Mouse (Mus musculus): ENCODE data around the gene Scfd2. TPM values are rescaled to one million over a fixed set of nuclear protein-coding genes. Genes with fewer than 3 reads are reported as not detected.

The Scfd2 gene
- polyA plus RNA-seq, 1 experiment from 2014 or later: 17.2 TPM

DNA sequence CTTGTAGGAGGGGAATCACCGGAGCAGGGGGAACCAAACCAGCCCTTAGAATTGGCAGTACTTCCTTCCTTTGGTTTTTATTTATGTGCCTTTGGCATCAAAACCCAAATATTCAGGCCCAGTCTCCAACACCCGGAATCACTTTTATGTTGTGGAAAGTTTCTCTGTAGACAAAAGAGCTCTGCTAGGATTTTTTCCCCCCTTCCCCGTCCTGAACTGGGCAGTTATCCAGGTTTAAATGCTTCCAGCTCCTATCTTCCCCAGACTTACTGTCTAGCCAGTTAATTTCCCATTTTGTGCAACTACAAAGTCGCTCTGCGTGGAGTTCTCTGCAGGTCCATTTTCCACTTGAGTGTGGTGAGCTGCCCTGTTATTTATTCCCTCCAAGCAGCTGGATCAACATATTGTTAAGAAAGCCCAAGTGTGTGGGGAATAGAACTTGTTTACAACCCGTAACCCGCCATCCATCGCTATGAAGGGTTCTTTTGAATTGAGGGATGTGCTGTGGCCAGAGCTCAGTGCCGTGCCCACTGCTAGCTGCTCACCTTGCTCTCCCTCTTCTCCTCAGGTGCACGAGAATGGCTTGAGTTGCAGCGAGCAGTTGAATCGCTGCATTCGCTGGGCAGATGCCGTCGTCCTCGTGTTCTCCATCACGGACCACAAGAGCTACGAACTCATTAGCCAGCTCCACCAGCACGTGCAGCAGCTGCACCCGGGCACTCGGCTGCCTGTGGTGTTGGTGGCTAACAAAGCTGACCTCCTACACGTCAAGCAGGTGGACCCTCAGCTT is 333.8 kb downstream of the Scfd2 start:
- peak overlapping the region; percentile 91 for H3K27ac ChIP-seq
- H3K9me3 ChIP-seq: no peaks in the 10 kb centered on the region
- WGBS: 55% methylated on average over 22 of the region's 22 CpGs
- peak overlapping the region; percentile 96 for H3K9ac ChIP-seq
- ATAC-seq (ENCODE audit: insufficient number of reproducible peaks, insufficient read depth, low FRiP score, low TSS enrichment, low read depth): no peak
- peak overlapping the region; percentile 75 for H3K4me3 ChIP-seq
- peaks cover 76% of the 10 kb centered on the region for H3K4me1 ChIP-seq
- peaks cover 36% of the 10 kb centered on the region for H3K36me3 ChIP-seq
- peak overlapping the region; percentile 83 for H3K4me2 ChIP-seq
- no peaks in the 10 kb centered on the region for H3K27me3 ChIP-seq

DNA sequence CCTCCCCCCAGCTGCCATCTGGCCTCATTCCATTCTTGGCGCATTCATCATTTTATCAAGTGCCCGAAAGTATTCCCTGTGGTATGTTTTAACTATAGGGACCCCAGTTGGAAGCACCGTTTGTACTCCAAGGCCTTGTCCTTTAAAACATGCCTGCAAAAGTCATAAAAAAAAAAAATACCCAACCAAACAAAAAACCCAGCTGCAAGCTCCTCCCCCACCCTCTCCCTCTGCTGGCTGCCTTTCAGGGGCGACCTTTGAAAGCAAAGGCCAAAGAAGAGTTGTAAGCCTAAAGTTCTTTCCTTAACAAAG is 335.3 kb downstream of the Scfd2 start:
- WGBS: 3% methylated on average over 4 of the region's 4 CpGs
- Histone ChIP-seq H3K4me3 (peak overlapping the region; percentile 75), H3K27ac (peak overlapping the region; percentile 91), H3K36me3 (peaks cover 36% of the 10 kb centered on the region), H3K9me3 (no peaks in the 10 kb centered on the region), H3K27me3 (0 out of 2 replicates have a peak, but pooled peaks cover 3% of the 10 kb centered on the region), H3K9ac (peak overlapping the region; percentile 96), H3K4me2 (peak overlapping the region; percentile 83), H3K4me1 (peaks cover 72% of the 10 kb centered on the region)
- no peak for ATAC-seq (ENCODE audit: insufficient number of reproducible peaks, insufficient read depth, low FRiP score, low TSS enrichment, low read depth)

DNA sequence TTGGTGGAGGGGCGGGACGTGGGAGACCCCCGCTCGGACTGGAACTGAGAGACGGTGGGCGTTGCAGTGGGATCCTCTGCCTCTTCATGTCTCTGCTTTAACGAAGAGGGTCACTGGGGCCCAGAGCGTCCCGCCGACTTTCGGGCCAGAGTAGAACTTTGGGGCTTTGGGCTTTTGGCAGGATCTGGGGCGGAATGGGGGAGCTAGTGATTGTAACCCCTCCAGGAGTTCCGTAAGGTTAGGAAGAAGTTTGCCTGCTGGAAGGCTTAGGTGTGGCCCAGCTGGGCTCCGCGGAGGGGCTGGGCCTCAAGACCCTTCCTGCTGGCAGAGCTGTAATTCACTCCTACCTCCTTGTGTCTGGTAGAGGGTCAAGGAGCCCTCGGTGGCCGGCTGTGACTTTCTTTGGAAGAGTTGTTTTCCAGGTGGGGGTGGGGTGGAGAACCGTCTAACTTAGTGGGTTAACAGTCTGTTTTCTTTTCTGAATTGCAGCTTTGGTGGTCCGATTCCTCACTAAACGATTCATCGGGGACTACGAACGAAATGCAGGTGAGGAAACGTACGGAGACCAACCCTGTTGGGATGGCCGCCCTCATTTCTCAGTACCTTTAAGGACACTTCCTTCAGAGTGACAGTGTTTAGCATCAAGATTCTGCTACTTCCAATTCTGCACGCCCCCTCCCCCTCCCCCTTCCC is 335.8 kb downstream of the Scfd2 start:
- peak; percentile 13; the same call in 1 of the 2 replicates for ATAC-seq (ENCODE audit: insufficient number of reproducible peaks, insufficient read depth, low FRiP score, low TSS enrichment, low read depth)
- Histone ChIP-seq H3K9ac (peak overlapping the region; percentile 96), H3K4me2 (peak overlapping the region; percentile 83), H3K4me3 (peak overlapping the region; percentile 75), H3K9me3 (no peaks in the 10 kb centered on the region), H3K36me3 (peaks cover 36% of the 10 kb centered on the region), H3K27ac (peak overlapping the region; percentile 91), H3K27me3 (0 out of 2 replicates have a peak, but pooled peaks cover 3% of the 10 kb centered on the region), H3K4me1 (peaks cover 72% of the 10 kb centered on the region)
- WGBS: under 1% methylated on average over 27 of the region's 27 CpGs

GRCm38 (mm10) chr5:74194841-74195613 is 336.5 kb downstream of the Scfd2 start, which contains the start of gene Rasl11b:
Gene Rasl11b, plus strand, starts transcription at chr5:74195286.
- no peaks in the 10 kb centered on the region for H3K9me3 ChIP-seq
- peak; percentile 87 for ATAC-seq (ENCODE audit: insufficient number of reproducible peaks, insufficient read depth, low FRiP score, low TSS enrichment, low read depth)
- under 1% methylated on average over 74 of the region's 82 CpGs for WGBS
- peak within 1 kb of the TSS; percentile 96 for H3K9ac ChIP-seq
- peaks cover 30% of the 10 kb centered on the region for H3K36me3 ChIP-seq
- peak within 1 kb of the TSS; percentile 91 for H3K27ac ChIP-seq
- peaks cover 72% of the 10 kb centered on the region for H3K4me1 ChIP-seq
- H3K4me2 ChIP-seq: peak within 1 kb of the TSS; percentile 83
- peak within 1 kb of the TSS; percentile 75 for H3K4me3 ChIP-seq
- 0 out of 2 replicates have a peak, but pooled peaks cover 3% of the 10 kb centered on the region for H3K27me3 ChIP-seq

- Histone ChIP-seq H3K27ac (peak overlapping the region; percentile 73), H3K27me3 (0 out of 2 replicates have a peak, but pooled peaks cover 3% of the 10 kb centered on the region), H3K9me3 (no peaks in the 10 kb centered on the region), H3K36me3 (peaks cover 22% of the 10 kb centered on the region), H3K4me2 (peak overlapping the region; percentile 83), H3K4me3 (peak overlapping the region; percentile 75), H3K9ac (peak overlapping the region; percentile 96), H3K4me1 (peaks cover 71% of the 10 kb centered on the region)
- WGBS: 19% methylated on average over 16 of the region's 16 CpGs
- ATAC-seq (ENCODE audit: insufficient number of reproducible peaks, insufficient read depth, low FRiP score, low TSS enrichment, low read depth): no peak
These were observed 337.3 kb downstream of the Scfd2 start for GRCm38 (mm10) chr5:74194027-74194840.

DNA sequence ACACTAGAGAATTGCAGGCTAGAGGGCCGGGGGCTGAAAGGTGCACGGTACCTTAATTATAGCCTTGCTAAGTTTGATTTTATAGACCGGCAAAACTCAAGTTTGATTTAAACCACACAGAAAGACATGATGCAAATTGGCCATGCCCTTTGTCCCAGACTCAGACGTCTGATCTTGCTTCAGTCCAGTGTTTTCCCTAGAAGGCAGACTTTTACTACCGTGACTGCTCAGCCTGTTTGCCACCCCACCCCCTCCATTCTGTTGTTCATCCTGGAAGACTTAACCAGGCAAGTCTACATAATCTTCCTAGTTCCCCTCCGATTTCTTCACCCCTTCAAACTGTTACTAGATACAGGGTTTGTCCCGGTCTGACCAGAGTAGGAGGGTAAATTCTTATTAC is 337.9 kb downstream of the Scfd2 start:
- Histone ChIP-seq H3K9me3 (no peaks in the 10 kb centered on the region), H3K4me3 (peak overlapping the region; percentile 75), H3K27ac (peak overlapping the region; percentile 73), H3K27me3 (0 out of 2 replicates have a peak, but pooled peaks cover 3% of the 10 kb centered on the region), H3K4me1 (peaks cover 65% of the 10 kb centered on the region), H3K4me2 (peak overlapping the region; percentile 83), H3K9ac (peak overlapping the region; percentile 96), H3K36me3 (peaks cover 16% of the 10 kb centered on the region)
- ATAC-seq (ENCODE audit: insufficient number of reproducible peaks, insufficient read depth, low FRiP score, low TSS enrichment, low read depth): no peak
- 11% methylated on average over 7 of the region's 7 CpGs for WGBS

DNA sequence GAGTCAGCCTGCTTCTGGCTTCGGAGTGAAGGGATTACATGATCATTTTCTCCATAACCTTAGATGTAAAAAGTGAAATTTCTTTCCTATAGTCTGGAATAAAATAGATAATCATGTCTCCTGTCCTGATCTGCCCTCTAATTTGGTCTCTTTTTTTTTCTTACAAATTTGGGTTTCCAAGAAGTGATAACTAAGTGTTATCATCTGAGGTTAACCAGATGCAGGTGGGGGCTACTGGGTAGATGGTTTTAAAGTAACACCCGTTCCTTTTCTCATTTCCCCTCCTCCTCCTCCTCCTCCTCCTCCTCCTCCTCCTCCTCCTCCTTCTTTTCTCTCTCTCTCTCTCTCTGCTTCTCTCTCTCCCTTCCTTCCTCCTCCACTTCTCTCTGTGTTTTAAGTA is 338.6 kb downstream of the Scfd2 start:
- Histone ChIP-seq H3K27me3 (0 out of 2 replicates have a peak, but pooled peaks cover 3% of the 10 kb centered on the region), H3K4me3 (no peak overlapping the region), H3K4me1 (peaks cover 59% of the 10 kb centered on the region), H3K27ac (no peak overlapping the region), H3K4me2 (no peak overlapping the region), H3K9me3 (no peaks in the 10 kb centered on the region), H3K9ac (no peak overlapping the region), H3K36me3 (peaks cover 9% of the 10 kb centered on the region)
- WGBS: 40% methylated on average over 2 of the region's 2 CpGs
- no peak for ATAC-seq (ENCODE audit: insufficient number of reproducible peaks, insufficient read depth, low FRiP score, low TSS enrichment, low read depth)

- Histone ChIP-seq H3K9me3 (no peaks in the 10 kb centered on the region), H3K36me3 (no peaks in the 10 kb centered on the region), H3K27me3 (0 out of 2 replicates have a peak, but pooled peaks cover 3% of the 10 kb centered on the region), H3K4me1 (peaks cover 53% of the 10 kb centered on the region), H3K9ac (no peak overlapping the region), H3K4me3 (no peak overlapping the region), H3K4me2 (no peak overlapping the region), H3K27ac (0 out of 2 replicates have a peak overlapping the region, but pooled peaks have one; percentile 0)
- ATAC-seq (ENCODE audit: insufficient number of reproducible peaks, insufficient read depth, low FRiP score, low TSS enrichment, low read depth): no peak
- WGBS: 49% methylated on average over 5 of the region's 5 CpGs
These were observed 340.6 kb downstream of the Scfd2 start for GRCm38 (mm10) chr5:74190911-74191310.

- 38% methylated on average over 9 of the region's 9 CpGs for WGBS
- ATAC-seq (ENCODE audit: insufficient number of reproducible peaks, insufficient read depth, low FRiP score, low TSS enrichment, low read depth): no peak
- Histone ChIP-seq H3K4me2 (peak overlapping the region; percentile 14; the same call in 1 of the 2 replicates), H3K27me3 (0 out of 2 replicates have a peak, but pooled peaks cover 3% of the 10 kb centered on the region), H3K9ac (peak overlapping the region; percentile 44; the same call in 1 of the 2 replicates), H3K36me3 (no peaks in the 10 kb centered on the region), H3K27ac (peak overlapping the region; percentile 68), H3K4me3 (no peak overlapping the region), H3K4me1 (peaks cover 53% of the 10 kb centered on the region), H3K9me3 (no peaks in the 10 kb centered on the region)
These were observed 341.4 kb downstream of the Scfd2 start for GRCm38 (mm10) chr5:74190161-74190491.

- peak overlapping the region; percentile 68 for H3K27ac ChIP-seq
- H3K4me2 ChIP-seq: 0 out of 2 replicates have a peak overlapping the region, but pooled peaks have one; percentile 14
- H3K9me3 ChIP-seq: no peaks in the 10 kb centered on the region
- peak overlapping the region; percentile 44; the same call in 1 of the 2 replicates for H3K9ac ChIP-seq
- no peak overlapping the region for H3K4me3 ChIP-seq
- no peaks in the 10 kb centered on the region for H3K36me3 ChIP-seq
- ATAC-seq (ENCODE audit: insufficient number of reproducible peaks, insufficient read depth, low FRiP score, low TSS enrichment, low read depth): no peak
- H3K27me3 ChIP-seq: 0 out of 2 replicates have a peak, but pooled peaks cover 3% of the 10 kb centered on the region
- 37% methylated on average over 9 of the region's 9 CpGs for WGBS
- peaks cover 51% of the 10 kb centered on the region for H3K4me1 ChIP-seq
These were observed 341.9 kb downstream of the Scfd2 start for GRCm38 (mm10) chr5:74189484-74190160.

Data from embryonic facial prominence, embryonic 13.5 days (tissue).